In genomic region chr4:94752512-94752911, GRCm38 (mm10) we compare ENCODE assay signal across 9 mouse cellular contexts. TPM values are rescaled to one million over a fixed set of nuclear protein-coding genes. Genes with fewer than 3 reads are reported as not detected.
DNase-seq lines count a peak whose midpoint lies in the region; ATAC-seq lines count a peak whose summit lies in the region.
"Had no signal": no experiment of that assay in that cellular context is flagged by ENCODE, and none has a peak within 500 bp of the region (broad histone marks: within the 10 kb centered on the region; RNA-seq: fewer than 3 reads in every experiment).

No protein-coding gene starts in this region.

- 31% methylated on average over 9 of the region's 9 CpGs for WGBS in neural tube, embryonic 12.5 days

- 0 out of 2 replicates have a peak overlapping the region, but pooled peaks have one; percentile 0 for H3K4me2 ChIP-seq in neural tube, embryonic 12.5 days (replicated peaks)

- H3K27me3 ChIP-seq in neural tube, embryonic 12.5 days (replicated peaks): no peaks in the 10 kb centered on the region
- H3K27me3 ChIP-seq: megakaryocyte, embryonic 14.5 days had no signal

- H3K4me3 ChIP-seq in neural tube, embryonic 12.5 days: no peak overlapping the region
- H3K4me3 ChIP-seq: megakaryocyte, embryonic 14.5 days had no signal

- H3K27ac ChIP-seq in neural tube, embryonic 12.5 days: no peak overlapping the region

- H3K36me3 ChIP-seq in neural tube, embryonic 12.5 days: no peaks in the 10 kb centered on the region

- no peak overlapping the region for H3K9ac ChIP-seq in neural tube, embryonic 12.5 days

- H3K9me3 ChIP-seq in neural tube, embryonic 12.5 days: no peaks in the 10 kb centered on the region
- H3K9me3 ChIP-seq: megakaryocyte, embryonic 14.5 days had no signal

- peak; percentile 83 for DNase-seq in Muller cell, postnatal 12 days (ENCODE audit: inconsistent ontology term)
- DNase-seq in embryo, embryonic 10.5 days (ENCODE audit: low spot score): peak; percentile 40
- peak; percentile 87 for DNase-seq in heart, adult 9 months (ENCODE audit: low spot score in 2 of 2)
- DNase-seq in kidney, postnatal 14 days: peak; percentile 57
- DNase-seq in left cerebral cortex, adult 18-20 months (ENCODE audit: low spot score in 2 of 2): no peak
- no peak for DNase-seq in cerebellum, postnatal 36 days

- ATAC-seq in neural tube, embryonic 12.5 days (ENCODE audit: low FRiP score, low read depth): peak; percentile 93
- ATAC-seq in erythroblast, adult 5-6 weeks (replicated peaks; ENCODE audit: low FRiP score, poor library complexity, severe bottlenecking): no peak

- peaks cover 3% of the 10 kb centered on the region; the same call in 1 of the 2 replicates for H3K4me1 ChIP-seq in neural tube, embryonic 12.5 days
- H3K4me1 ChIP-seq: megakaryocyte, embryonic 14.5 days had no signal

RNA-seq across cellular contexts. Expression of gene Tek, which starts 13.4 kb away (rescaled TPM):
- 9.4 and 9.9 TPM in 2 replicates for polyA plus RNA-seq in neural tube, embryonic 12.5 days (2016; fragmentation: Nextera tagmentation; extraction: Ambion mirVana)
- total RNA-seq in left cerebral cortex, adult 18-20 months (2021): 10 to 100 TPM in 1 of 2 experiments, 1 to 10 TPM in 1; 7.8 to 10.2 TPM
- 0.96 TPM in 1 of 2 replicates, not detected in the other for total RNA-seq in erythroblast, adult 5-6 weeks (2015; ENCODE audit: low replicate concordance)
- not detected in 2 replicates for total RNA-seq in erythroblast, adult 5-6 weeks (2017; ENCODE audit: low replicate concordance)

Comparison
In these comparisons a context has a peak if more than half of its experiments do, and no peak if none do; other contexts are left out.
1. DNase-seq: peak in Muller cell, postnatal 12 days (single experiment), embryo, embryonic 10.5 days (single experiment), heart, adult 9 months (2 of 2) and kidney, postnatal 14 days (single experiment); none in left cerebral cortex, adult 18-20 months (0 of 2) and cerebellum, postnatal 36 days (0 of 2).
2. RNA of gene Tek, which starts 13.4 kb away (total RNA-seq): 7.8 to 10.2 TPM in left cerebral cortex, adult 18-20 months; 0.96 TPM in erythroblast, adult 5-6 weeks; every median in the first group is over 4 times any median in the second.